Mouse (Mus musculus) megakaryocyte, embryonic 14.5 days (primary cell): Measurements from ENCODE around the gene Ank.

Experiments used
- FLI1 ChIP-seq: IDR thresholded peaks from 2 replicates; pipeline ENCODE4 v1.6.1; 2012; ENCODE audit warnings: low read length, inconsistent platforms, mixed read lengths
- GATA1 ChIP-seq: IDR thresholded peaks from 3 replicates; pipeline ENCODE4 v1.6.1; 2012; ENCODE audit warnings: mixed read lengths, low read length, inconsistent platforms, borderline replicate concordance

DNA sequence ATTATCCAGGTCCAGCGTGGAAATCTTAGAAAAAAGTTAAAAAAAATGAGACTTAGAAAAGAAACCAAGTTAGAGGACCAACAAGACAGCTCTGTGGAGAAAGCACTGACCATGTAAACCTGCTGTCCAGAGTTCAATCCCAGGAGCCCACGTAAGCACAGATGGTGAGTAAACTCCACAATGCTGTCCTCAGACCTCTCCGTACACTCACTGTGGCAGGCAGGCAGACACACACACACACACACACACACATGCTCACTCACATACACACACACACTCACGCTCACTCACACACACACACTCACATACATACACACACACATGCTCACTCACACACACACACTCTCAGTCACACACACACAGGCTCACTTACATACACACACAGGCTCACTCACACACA is 146.8 kb downstream of the Ank start:
- TF ChIP-seq GATA1 (no peak), FLI1 (no peak)
